Mouse (Mus musculus) ES-Bruce4 (cell line): ENCODE measurements around the gene Pparg.

Experiments used
- CTCF ChIP-seq: IDR thresholded peaks from one replicate; pipeline ENCODE4 v1.8.1; 2011; ENCODE audit warnings: low read depth, low read length
- EP300 ChIP-seq: IDR thresholded peaks from 2 replicates; pipeline ENCODE4 v1.6.1; 2011; ENCODE audit warnings: low read depth, low read length; ENCODE audit not compliant: insufficient read depth

DNA sequence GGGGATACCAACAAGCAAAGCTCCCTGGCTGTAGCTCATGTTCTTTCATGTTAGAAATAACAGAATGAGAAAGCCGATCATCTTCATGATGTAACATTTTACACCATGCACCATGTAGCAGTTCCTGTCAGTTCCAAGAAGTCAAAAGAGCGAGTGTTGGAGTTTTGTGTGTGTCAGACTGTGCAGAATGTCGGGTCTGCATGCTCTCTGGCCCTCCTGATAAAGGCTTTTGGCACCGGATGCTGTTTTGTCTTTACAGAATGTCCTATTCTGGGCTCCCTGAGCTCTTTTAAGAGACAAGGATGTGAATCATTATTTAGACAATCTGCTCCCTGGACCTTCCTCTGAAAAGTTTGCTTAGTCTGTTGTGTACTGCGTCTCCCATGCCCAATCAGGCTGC, 22.0 kb downstream of the Pparg start:
- TF ChIP-seq CTCF (no peak), EP300 (no peak)
